Mouse (Mus musculus): ENCODE data around the gene Adam15.

The Adam15 gene

DNA sequence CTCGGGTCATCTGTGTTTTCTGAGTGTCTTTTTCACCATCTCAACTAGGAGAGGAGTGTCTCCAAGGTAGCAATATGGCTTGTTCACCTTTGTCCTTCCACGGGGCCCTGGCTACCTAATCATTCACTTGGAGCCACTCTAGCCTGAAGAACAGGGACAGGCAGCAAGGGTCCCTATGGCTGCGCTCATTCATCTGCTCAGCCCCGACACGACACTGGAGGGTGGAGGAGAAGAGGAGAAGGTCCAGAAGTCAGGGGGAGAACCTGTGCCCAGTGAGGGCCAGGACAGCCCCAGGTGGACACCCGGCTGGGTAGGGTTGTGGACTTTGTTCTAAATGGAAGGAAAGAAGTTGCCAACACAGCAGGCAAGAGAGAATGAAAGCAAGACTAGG, 5.7 kb upstream of the Adam15 start:
- DNase-seq (ENCODE audit: extremely low read depth, low read depth, low spot score), result no peak

GRCm38 (mm10) chr3:89354816-89355511, 5.2 kb upstream of the Adam15 start:
- DNase-seq (ENCODE audit: extremely low read depth, low read depth, low spot score), result no peak

- DNase-seq (ENCODE audit: extremely low read depth, low read depth, low spot score), result no peak
Observed at GRCm38 (mm10) chr3:89351271-89351670, 1.5 kb upstream of the Adam15 start.

DNA sequence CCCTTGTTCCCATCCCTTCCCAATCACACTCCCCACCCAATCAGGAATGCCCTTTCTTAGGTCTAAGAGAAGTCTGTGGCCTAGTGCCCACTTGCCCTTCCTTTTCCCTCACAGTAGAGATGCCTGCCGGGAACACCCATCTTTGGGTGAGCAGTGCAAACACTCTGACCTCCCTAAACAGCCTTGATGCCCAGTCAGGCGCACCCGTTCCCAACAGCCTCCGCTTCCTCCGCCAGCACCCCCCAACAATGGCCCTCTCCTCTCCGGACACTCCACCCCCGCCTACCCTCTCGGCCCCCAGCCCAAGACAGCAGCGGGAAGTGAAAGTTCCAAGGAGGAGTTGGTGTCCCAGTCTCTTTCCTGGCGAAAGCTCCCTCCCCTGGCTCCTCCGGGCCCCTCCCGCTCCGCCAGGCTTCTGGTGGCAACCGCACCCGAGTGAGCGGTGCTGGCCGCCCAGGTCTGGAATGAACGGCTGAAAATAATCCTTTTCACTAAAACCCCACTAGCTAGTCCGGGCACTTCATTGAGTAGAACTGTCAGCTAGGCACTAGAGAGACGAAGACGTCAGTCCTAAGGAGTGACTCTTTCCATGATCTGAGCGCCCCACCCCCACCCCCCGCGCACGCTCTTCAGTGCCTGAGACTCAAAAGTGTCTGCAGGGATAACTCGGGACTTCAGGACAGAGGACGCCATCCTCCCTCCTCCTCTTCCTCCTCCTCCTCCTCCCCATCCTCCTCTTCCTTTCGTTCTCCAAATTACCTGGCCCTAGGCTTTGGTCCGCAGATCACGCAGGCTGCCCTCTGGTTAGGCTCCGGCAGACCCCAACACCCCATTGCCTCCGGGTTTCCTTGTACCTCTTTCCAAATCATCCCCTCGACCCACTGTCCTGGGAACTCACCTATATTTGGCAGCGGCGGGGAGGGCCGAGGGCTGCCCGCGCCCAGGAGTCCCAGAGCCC, 606 bp downstream of the Adam15 start:
- no peak for DNase-seq (ENCODE audit: extremely low read depth, low read depth, low spot score)

- DNase-seq (ENCODE audit: extremely low read depth, low read depth, low spot score), result no peak
Observed at GRCm38 (mm10) chr3:89347916-89348315, 1.9 kb downstream of the Adam15 start.

DNA sequence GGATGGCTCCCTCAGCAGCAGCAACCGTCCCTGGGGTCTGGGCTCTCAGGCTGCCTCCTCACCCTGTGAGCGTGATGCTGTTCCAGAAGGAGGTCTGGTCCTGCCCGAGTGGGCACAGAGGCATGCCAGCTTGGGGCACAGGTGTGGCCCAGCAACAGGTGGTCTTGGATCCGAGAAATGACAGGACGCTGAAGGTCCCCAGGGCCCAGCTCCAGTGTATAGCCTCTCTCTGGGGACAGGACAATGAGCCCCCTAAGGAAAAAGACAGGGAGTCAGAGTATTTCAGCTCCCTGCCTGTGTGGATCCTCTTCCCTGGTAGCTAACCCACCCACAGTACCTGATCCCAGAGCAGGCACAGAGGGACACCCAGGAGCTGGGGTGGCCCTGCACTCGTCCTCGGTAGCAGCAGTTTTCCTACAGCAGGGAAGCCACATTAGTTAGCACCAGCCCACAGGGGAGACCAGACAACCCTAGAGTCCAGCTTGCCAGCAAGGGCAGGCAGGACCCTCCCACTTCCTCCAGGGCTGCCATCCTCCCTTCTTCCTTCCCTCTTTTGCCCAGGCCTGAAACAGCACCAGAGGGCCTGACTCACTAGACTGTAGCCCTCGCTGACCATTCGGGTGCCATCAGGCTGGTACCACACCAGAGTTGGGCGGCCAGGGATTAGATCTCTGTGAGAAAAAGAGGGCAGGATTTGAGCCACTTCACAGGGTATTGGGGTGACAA, 2.8 kb downstream of the Adam15 start:
- no peak for DNase-seq (ENCODE audit: extremely low read depth, low read depth, low spot score)

GRCm38 (mm10) chr3:89343279-89343678, 6.5 kb downstream of the Adam15 start:
- DNase-seq (ENCODE audit: extremely low read depth, low read depth, low spot score), result no peak

GRCm38 (mm10) chr3:89341794-89342193, 8.0 kb downstream of the Adam15 start:
- no peak for DNase-seq (ENCODE audit: extremely low read depth, low read depth, low spot score)

DNA sequence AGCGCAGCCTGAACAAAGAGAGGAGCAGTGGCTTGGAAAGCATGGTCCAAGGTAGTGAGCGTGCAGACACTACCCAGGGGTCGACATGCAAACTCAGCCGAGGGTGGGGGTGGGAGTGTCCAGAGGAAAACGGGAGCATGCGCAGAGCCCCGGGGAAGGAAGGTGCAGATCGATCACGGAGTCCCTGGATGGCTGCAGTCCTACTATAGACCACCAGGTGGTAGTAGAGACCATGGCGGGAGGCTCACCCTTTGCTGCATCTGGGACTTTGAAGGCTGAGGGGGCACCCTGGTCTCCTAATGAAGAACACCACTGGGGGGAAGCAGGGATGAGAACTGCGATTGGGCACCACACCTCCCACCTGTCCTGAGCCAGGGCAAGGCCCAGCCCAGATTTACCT, 9.3 kb downstream of the Adam15 start:
- DNase-seq (ENCODE audit: extremely low read depth, low read depth, low spot score), result no peak

DNA sequence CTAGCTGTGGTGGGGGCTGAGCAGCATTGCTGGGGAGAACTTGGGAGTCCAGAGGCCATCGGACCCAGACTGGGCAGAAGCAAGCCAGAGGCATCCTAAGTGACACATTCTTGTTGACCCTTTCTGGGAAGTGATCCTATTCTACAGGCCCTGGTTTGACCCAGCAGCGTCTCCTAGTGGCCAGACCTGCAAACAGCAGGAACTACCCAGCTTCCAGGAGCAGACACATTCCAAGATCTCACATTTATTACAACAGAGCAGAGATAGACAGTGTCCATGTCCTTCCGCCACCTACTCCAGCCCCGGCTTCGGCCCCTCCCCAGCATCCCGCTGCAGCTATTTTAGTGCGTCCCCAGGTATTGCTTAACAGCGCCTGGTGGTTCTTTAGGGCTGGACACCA, 10.4 kb downstream of the Adam15 start:
- DNase-seq (ENCODE audit: extremely low read depth, low read depth, low spot score), result no peak

DNA sequence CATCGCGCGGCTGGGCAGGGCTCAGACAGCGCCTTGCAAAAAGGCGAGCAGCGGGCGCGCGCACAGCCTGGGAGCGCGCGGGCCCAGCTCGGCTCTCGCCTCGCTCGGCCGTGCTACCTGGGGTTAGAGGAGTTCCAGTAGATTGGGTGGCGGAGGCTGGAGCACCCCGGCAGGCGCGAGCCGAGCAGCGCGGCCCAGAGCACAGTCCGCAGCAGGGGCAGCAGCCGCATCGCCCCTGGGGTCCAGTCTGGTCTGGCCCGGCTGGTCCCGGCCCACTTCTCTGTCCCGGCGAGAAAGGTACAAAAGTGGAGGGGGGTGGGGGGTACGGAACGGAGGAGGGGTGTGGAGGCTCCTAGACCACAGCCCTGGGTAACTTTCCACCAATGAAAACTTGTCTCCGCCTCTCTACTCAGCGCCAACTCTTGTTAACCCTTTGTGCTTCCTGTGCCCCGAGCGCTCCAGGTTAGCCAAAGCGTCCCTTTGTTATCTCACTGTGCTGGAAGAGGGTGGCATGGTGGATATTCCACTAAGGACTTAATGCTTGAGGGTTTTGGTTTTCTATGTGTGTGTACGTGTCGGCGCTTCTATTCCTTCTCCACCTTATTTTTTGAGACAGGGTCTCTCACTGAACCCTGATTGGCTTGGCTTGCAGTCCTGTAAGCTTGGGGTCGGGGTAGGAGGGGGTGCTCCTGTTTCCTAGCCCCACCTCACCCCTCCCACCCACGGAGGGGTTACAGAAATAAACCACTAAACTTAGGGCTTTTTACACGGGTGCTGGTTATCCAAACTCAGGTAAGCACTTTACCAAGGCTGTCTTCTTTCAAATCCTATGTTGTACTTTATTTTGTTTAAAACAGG, 11.8 kb downstream of the Adam15 start, which contains the start of gene Efna4:
Gene Efna4, minus strand, starts transcription at position 308 of the 858 bp plus-strand sequence.
- DNase-seq (ENCODE audit: extremely low read depth, low read depth, low spot score), result no peak

GRCm38 (mm10) chr3:89337062-89337720, 12.6 kb downstream of the Adam15 start:
- DNase-seq (ENCODE audit: extremely low read depth, low read depth, low spot score), result no peak

GRCm38 (mm10) chr3:89336529-89336928, 13.3 kb downstream of the Adam15 start:
- DNase-seq (ENCODE audit: extremely low read depth, low read depth, low spot score), result no peak

DNA sequence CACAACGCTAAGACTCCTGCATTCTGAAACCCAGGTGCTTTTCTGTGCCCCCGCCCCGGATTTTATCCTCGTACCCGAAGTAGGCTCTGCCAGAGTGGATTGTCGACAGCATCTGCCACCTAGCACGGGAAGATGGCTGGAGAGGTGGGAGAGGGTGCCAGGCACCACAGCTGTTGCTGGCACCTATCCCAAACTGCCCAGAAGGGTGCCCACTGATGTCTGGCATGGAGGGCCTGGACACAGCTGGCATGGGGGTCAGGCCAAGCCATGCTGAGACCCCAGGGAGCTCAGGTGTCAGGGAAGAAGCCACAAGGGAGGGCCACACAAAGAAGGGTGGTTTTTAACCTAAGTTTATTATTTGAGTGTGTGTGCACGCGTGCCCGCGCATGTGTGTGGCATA, 16.7 kb downstream of the Adam15 start:
- no peak for DNase-seq (ENCODE audit: extremely low read depth, low read depth, low spot score)

- DNase-seq (ENCODE audit: extremely low read depth, low read depth, low spot score), result no peak
Observed at GRCm38 (mm10) chr3:89332476-89332875, 17.3 kb downstream of the Adam15 start.

DNA sequence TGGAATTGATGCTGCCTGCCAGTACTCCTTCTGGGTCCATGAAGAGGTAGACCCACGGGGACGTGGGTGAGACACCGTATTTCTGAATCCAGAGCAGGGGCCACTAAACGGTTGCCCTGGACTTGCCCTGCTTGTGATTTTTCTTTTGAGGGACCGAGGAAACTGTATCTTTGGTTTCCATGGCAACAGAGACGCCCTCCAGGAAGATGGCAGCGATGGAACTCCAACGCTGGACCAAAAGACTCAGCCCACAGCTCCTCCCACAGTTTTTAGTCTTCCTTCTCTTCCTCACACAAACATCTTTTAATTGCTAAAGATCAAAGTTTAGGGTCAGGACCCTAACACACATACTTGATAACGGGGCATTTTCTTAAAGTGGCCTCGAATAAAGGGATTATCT, 17.8 kb downstream of the Adam15 start:
- DNase-seq (ENCODE audit: extremely low read depth, low read depth, low spot score), result no peak

GRCm38 (mm10) chr3:89331561-89331960, 18.2 kb downstream of the Adam15 start:
- DNase-seq (ENCODE audit: extremely low read depth, low read depth, low spot score), result no peak

GRCm38 (mm10) chr3:89330948-89331347, 18.8 kb downstream of the Adam15 start:
- DNase-seq (ENCODE audit: extremely low read depth, low read depth, low spot score), result no peak

- DNase-seq (ENCODE audit: extremely low read depth, low read depth, low spot score), result no peak
Observed at GRCm38 (mm10) chr3:89330346-89330745, 19.4 kb downstream of the Adam15 start.

- no peak for DNase-seq (ENCODE audit: extremely low read depth, low read depth, low spot score)
Observed at GRCm38 (mm10) chr3:89328623-89329022, 21.2 kb downstream of the Adam15 start.

Measured in fat pad, adult 2 months (tissue).